Mouse (Mus musculus) kidney, adult 2 months (tissue): Measurements from ENCODE around the gene Ttll5.

Experiments
- CTCF ChIP-seq: fragments of 200-500 bp; conservative IDR thresholded peaks from 2 replicates; pipeline ENCODE4 v1.5.1; 2011; ENCODE audit warnings: low read depth, mild to moderate bottlenecking, control low read depth, low read length, moderate library complexity, mixed read lengths; ENCODE audit not compliant: insufficient read depth, insufficient read length
- POLR2A ChIP-seq: fragments of 200-500 bp; IDR thresholded peaks from one replicate; pipeline ENCODE4 v1.6.1; 2011; ENCODE audit warnings: low read depth, low read length, control low read depth

DNA sequence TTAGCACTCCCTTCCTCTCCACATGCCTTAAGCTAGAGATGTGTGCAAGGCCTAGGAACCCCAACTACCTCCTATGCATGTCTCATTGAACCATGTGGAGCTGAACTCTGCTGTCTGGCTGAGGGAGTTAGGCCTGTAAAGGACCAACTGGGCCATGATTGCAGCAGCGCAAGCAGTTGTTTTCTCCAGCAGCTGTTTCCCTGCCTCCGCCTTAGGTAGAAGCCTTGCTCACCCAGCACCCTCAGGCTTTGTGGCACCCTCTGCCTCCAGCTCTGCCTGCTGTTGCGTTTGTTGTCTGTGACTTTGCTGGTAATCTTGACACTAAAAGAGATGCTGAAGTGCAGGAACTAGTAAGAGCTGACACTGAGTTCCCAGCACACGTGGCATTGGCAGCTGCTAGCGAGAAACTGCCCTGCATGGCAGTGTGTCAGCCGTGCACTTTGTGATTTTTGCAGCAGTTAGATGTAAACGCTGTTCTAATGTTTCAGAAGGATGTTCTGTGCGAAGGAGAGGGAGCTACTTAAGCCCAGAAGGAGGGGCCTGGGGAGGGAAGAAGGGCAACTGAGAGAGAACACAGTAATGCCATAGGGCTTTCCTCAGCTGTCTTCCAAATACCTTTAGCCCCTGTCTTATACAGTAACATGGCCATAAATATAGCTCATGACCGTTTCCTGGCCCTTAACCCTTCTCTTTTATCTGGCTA is 198.0 kb downstream of the Ttll5 start:
- TF ChIP-seq CTCF: no peak
- no peak for TF ChIP-seq POLR2A
